Mouse (Mus musculus) G1E (cell line): Measurements from ENCODE around the gene Prkrip1.

Source experiments
- CTCF ChIP-seq: IDR thresholded peaks from 2 replicates; pipeline ENCODE4 v1.5.1; 2012; ENCODE audit warnings: low read depth, low read length, inconsistent platforms, mixed read lengths
- GATA1 ChIP-seq: IDR thresholded peaks from 2 replicates; pipeline ENCODE4 v1.6.1; 2012; ENCODE audit warnings: borderline replicate concordance, low read length, inconsistent platforms, mixed read lengths
- GATA2 ChIP-seq: IDR thresholded peaks from 2 replicates; pipeline ENCODE4 v1.6.1; 2012; ENCODE audit warnings: low read depth, low read length, inconsistent platforms, borderline replicate concordance

- TF ChIP-seq GATA2 (no peak), CTCF (no peak), GATA1 (no peak)
Observed at GRCm38 (mm10) chr5:136237607-136238006, 38.8 kb upstream of the Prkrip1 start.
